Mouse (Mus musculus): ENCODE measurements at regions not wholly inside any gene's neighbourhood (a gene's known extent, or its start where the extent isn't known, plus 50 kb on each side); places are given as distances from the start of the nearest gene placed in this dataset.

DNA sequence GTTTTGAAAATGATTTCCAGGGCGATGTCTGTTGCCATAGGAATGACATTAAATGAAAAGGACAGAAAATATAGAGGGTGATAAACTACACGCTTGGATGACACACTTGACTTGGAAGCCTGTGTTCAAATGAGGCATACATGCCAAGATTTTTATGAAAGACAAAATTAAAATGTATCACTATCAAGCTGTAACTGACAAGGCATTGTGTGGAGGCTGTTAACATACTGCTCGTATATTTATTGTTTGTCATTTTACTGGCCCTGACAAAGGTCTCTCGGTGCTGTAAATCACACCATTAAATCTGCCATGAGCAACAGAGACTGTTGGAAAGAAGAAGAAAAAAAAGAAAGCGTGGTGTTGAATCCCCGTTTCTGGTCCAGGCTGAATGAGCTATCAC is 395.3 kb upstream of the Sall1 start:
- DNase-seq (ENCODE audit: low spot score in 2 of 2) = no peak
- Histone ChIP-seq H3K27ac (no peak overlapping the region), H3K4me3 (no peak overlapping the region)
- no peak for TF ChIP-seq CTCF (conservative IDR thresholded peaks at IDR 0.05)

DNA sequence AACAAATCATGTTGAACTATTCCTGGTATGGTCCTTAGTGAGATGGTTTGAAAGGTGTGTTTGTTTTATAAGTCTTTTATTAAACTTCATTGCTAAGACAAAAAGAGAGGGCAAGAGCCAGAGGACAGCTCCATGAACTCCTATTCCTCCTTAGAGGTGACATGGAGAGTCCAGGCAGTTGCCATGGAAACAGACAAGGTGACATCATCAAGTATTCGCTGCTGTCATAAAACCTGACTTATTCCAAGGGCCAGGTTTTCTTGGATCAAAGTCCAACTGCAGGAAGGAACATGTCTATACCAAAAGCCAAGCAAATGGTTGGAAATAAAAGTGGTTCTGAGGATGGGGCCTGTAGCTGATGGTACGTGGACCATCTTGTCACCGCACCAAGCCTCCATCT is 383.0 kb upstream of the Sall1 start:
- DNase-seq (ENCODE audit: low spot score in 2 of 2) = no peak
- no peak for TF ChIP-seq CTCF (conservative IDR thresholded peaks at IDR 0.05)
- H3K4me3 ChIP-seq = no peak overlapping the region
- no peak overlapping the region for H3K27ac ChIP-seq

- TF ChIP-seq CTCF (conservative IDR thresholded peaks at IDR 0.05) = no peak
- H3K4me3 ChIP-seq = no peak overlapping the region
- H3K27ac ChIP-seq = no peak overlapping the region
- no peak for DNase-seq (ENCODE audit: low spot score in 2 of 2)
Measured at GRCm38 (mm10) chr8:89415287-89415686, 371.3 kb upstream of the Sall1 start.

GRCm38 (mm10) chr8:89412500-89412899 is 368.5 kb upstream of the Sall1 start:
- Histone ChIP-seq H3K4me3 (no peak overlapping the region), H3K27ac (no peak overlapping the region)
- DNase-seq (ENCODE audit: low spot score in 2 of 2) = no peak
- no peak for TF ChIP-seq CTCF (conservative IDR thresholded peaks at IDR 0.05)

GRCm38 (mm10) chr8:89412046-89412445 is 368.1 kb upstream of the Sall1 start:
- Histone ChIP-seq H3K27ac (no peak overlapping the region), H3K4me3 (no peak overlapping the region)
- DNase-seq (ENCODE audit: low spot score in 2 of 2) = no peak
- no peak for TF ChIP-seq CTCF (conservative IDR thresholded peaks at IDR 0.05)

- H3K27ac ChIP-seq = no peak overlapping the region
- H3K4me3 ChIP-seq = no peak overlapping the region
- no peak for DNase-seq (ENCODE audit: low spot score in 2 of 2)
- TF ChIP-seq CTCF (conservative IDR thresholded peaks at IDR 0.05) = no peak
Measured at GRCm38 (mm10) chr8:89406688-89407087, 362.7 kb upstream of the Sall1 start.

- no peak for TF ChIP-seq CTCF (conservative IDR thresholded peaks at IDR 0.05)
- H3K4me3 ChIP-seq = no peak overlapping the region
- H3K27ac ChIP-seq = peak overlapping the region; percentile 67; the same call in 1 of the 2 replicates
- peak in 1 of 2 experiments; percentile 25 for DNase-seq (ENCODE audit: low spot score in 2 of 2)
Measured at GRCm38 (mm10) chr8:89404287-89404686, 360.3 kb upstream of the Sall1 start.

DNA sequence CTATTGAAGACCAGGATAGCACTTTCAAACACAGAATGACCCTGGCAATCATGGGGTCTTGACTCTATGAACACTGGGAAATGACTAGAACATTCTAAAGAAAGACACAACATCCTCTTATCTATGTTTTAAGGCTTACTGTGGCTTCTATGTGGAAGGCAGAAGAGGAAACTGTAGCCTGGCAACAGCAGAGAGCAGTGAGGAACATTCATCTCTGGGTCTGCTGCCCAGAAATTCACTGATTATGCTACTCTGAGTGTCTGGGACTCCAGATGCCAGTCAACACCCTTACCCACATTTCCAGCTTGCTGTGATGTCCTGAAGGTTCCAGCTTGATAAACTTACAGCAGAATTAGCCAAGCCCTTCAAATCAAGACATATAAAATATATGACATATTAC is 352.7 kb upstream of the Sall1 start:
- Histone ChIP-seq H3K4me3 (no peak overlapping the region), H3K27ac (peak overlapping the region; percentile 73)
- peak; percentile 25 to 40 for DNase-seq (ENCODE audit: low spot score in 2 of 2)
- no peak for TF ChIP-seq CTCF (conservative IDR thresholded peaks at IDR 0.05)

DNA sequence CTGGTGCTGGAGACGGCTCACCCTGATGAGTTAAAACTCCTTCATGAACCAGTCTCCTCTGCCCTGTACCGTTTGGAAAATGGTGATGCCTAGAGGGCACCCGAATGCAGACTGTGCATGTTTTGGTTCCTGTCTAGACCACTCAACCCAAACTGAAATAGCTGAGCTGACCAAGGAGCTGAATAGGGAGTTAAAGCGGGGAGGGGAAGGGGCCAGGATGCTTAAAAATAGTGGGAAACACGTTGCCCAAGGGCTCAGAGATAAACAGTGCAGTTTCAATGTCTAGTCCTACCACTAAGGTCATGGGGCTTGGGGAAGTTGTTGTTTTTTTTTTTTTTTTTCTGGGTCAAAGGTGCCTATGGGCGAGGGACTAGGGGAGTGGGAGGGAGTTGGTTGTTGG is 348.8 kb upstream of the Sall1 start:
- no peak overlapping the region; the same call in 1 of the 2 replicates for H3K27ac ChIP-seq
- peak in 1 of 2 experiments; percentile 29 for DNase-seq (ENCODE audit: low spot score in 2 of 2)

DNA sequence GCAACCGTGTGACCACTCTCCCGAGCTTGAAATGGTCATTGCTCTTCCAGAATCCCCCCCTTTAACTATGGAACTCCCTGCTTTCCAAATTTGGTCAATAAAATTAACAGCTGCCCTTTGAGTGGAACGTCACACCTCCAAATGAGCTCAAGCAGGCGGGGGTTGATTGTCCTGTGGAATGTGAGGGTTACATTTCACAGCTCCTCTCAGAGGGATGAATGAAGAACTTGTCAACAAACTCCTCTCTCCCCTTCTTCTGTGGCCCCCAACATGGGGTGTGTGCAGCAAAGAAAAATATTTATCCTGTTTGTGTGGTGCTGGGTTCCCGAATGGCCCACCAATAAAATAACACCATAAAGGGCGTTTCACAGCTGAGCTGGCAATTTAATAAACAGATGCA is 344.8 kb upstream of the Sall1 start:
- Histone ChIP-seq H3K4me3 (no peak overlapping the region), H3K27ac (peak overlapping the region; percentile 23; the same call in 1 of the 2 replicates)
- no peak for DNase-seq (ENCODE audit: low spot score in 2 of 2)
- no peak for TF ChIP-seq CTCF (conservative IDR thresholded peaks at IDR 0.05)

More for the DNA sequence above, 348.8 kb upstream of the Sall1 start:
- H3K4me3 ChIP-seq = no peak overlapping the region
- TF ChIP-seq CTCF (conservative IDR thresholded peaks at IDR 0.05) = no peak

GRCm38 (mm10) chr8:89387295-89387694 is 343.3 kb upstream of the Sall1 start:
- Histone ChIP-seq H3K27ac (no peak overlapping the region), H3K4me3 (no peak overlapping the region)
- DNase-seq (ENCODE audit: low spot score in 2 of 2) = no peak
- no peak for TF ChIP-seq CTCF (conservative IDR thresholded peaks at IDR 0.05)

- DNase-seq (ENCODE audit: low spot score in 2 of 2) = no peak
- no peak overlapping the region for H3K27ac ChIP-seq
- H3K4me3 ChIP-seq = no peak overlapping the region
- no peak for TF ChIP-seq CTCF (conservative IDR thresholded peaks at IDR 0.05)
Measured at GRCm38 (mm10) chr8:89385028-89385427, 341.1 kb upstream of the Sall1 start.

GRCm38 (mm10) chr8:89383781-89384180 is 339.8 kb upstream of the Sall1 start:
- DNase-seq (ENCODE audit: low spot score in 2 of 2) = no peak
- no peak for TF ChIP-seq CTCF (conservative IDR thresholded peaks at IDR 0.05)
- H3K27ac ChIP-seq = no peak overlapping the region
- H3K4me3 ChIP-seq = no peak overlapping the region

- Histone ChIP-seq H3K27ac (no peak overlapping the region), H3K4me3 (no peak overlapping the region)
- no peak for TF ChIP-seq CTCF (conservative IDR thresholded peaks at IDR 0.05)
- no peak for DNase-seq (ENCODE audit: low spot score in 2 of 2)
Measured at GRCm38 (mm10) chr8:89382538-89383380, 338.8 kb upstream of the Sall1 start.
